Mouse (Mus musculus): ENCODE results near the gene Polg2. TPM values are rescaled to one million over a fixed set of nuclear protein-coding genes. Genes with fewer than 3 reads are reported as not detected.

Polg2 gene
- 7.7 and 9.9 TPM in 2 replicates for polyA plus RNA-seq (2015; fragmentation: Nextera tagmentation; extraction: Ambion mirVana)

DNA sequence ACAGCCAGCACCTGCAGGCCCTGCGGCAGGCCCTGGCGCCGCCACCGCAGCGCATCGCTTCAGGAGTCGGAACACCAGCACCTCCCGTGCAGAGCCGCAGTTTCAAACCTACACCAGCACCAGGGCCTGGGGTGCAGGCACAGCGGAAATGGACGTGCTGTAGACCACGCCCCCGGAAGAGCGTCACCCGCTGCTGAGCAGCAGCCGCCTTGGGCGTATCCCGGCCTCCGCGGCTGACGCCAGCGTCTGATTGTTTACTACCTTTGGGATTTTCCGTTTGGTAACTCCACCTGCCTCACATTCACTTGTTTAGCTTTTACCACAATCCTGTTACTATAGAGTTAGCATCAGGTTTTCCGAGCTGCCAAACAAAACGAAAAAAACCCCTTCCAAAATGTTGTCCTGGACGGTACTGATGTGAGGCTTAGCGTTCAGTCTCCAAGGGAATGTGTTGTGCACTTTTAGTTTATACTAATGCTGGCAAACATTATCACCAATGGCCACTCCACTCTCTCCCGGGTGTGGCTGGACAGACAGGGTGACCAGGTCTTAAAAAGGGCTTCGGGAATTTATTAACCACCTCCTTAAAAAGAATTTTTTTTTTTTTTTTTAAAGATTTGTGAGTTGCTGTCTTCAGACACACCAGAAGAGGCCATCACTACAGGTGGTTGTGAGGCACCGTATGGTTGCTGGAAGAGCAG lies at the start of gene Polg2:
TSS of gene Polg2 (minus strand) at position 150 of the 701 bp plus-strand sequence.
- peak within 1 kb of the TSS; percentile 78 for H3K4me3 ChIP-seq
- no peaks in the 10 kb centered on the region for H3K27me3 ChIP-seq
- H3K9ac ChIP-seq = peak within 1 kb of the TSS; percentile 94
- peaks cover 45% of the 10 kb centered on the region for H3K4me1 ChIP-seq (replicated peaks)
- peak within 1 kb of the TSS; percentile 94 for H3K27ac ChIP-seq (replicated peaks)
- ATAC-seq (ENCODE audit: low read depth) = peak; percentile 99
- WGBS = 1% methylated on average over 30 of the region's 30 CpGs
- H3K4me2 ChIP-seq = peak within 1 kb of the TSS; percentile 91
- no peaks in the 10 kb centered on the region for H3K9me3 ChIP-seq
- peaks cover 65% of the 10 kb centered on the region for H3K36me3 ChIP-seq

- no peak overlapping the region for H3K4me3 ChIP-seq
- ATAC-seq (ENCODE audit: low read depth) = no peak
- H3K4me1 ChIP-seq (replicated peaks) = no peaks in the 10 kb centered on the region
- no peaks in the 10 kb centered on the region for H3K27me3 ChIP-seq
- H3K27ac ChIP-seq (replicated peaks) = no peak overlapping the region
- H3K9ac ChIP-seq = no peak overlapping the region
- no peaks in the 10 kb centered on the region for H3K9me3 ChIP-seq
- peaks cover 77% of the 10 kb centered on the region for H3K36me3 ChIP-seq
- 95% methylated on average over 7 of the region's 7 CpGs for WGBS
- H3K4me2 ChIP-seq = no peak overlapping the region
Observed at GRCm38 (mm10) chr11:106828079-106828478, 48.7 kb upstream of the Polg2 start.

DNA sequence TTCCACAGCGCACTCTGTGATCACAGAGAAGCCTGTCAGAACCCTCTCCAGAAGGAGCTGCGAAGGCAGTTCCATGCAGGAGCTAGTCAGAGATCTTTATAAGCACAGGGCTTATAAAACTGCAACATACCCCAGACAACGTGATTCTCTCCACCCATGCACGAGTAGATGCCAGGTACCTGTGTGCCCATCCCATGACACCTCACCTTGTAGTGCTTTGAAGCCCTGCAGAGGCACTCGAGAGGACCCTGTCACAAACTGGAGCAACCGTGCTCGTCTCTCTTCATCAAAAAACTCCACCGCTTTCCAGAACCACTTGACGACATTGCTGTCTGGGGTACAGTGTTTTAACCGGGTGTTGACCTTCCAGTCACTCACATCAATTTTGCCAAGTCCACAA lies 45.1 kb upstream of the Polg2 start:
- Histone ChIP-seq H3K9ac (no peak overlapping the region), H3K4me1 (replicated peaks) (no peaks in the 10 kb centered on the region), H3K27me3 (no peaks in the 10 kb centered on the region), H3K4me2 (no peak overlapping the region), H3K9me3 (no peaks in the 10 kb centered on the region), H3K4me3 (no peak overlapping the region), H3K27ac (replicated peaks) (no peak overlapping the region), H3K36me3 (peaks cover 72% of the 10 kb centered on the region)
- ATAC-seq (ENCODE audit: low read depth) = no peak
- WGBS = 91% methylated on average over 10 of the region's 10 CpGs

DNA sequence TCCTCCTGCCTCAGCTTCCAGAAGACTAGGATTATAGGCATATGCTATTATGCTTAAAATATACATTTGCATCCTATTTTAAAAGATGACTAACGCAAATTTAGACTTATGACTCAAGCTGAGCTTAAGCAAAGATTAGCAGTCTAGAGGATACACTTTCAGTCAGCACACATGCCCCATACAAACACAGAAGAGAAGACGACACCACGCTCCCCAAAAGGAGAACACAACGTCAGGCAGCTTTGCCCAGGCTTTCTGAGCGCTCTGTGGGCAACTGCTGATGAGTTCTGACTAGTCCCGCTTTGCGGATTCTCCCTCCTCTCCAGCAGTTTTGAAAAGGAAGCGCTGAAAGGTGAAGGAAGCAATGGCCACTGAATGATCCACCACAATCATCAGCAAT lies 44.4 kb upstream of the Polg2 start:
- no peaks in the 10 kb centered on the region for H3K9me3 ChIP-seq
- no peak overlapping the region for H3K4me2 ChIP-seq
- H3K9ac ChIP-seq = no peak overlapping the region
- 96% methylated on average over 8 of the region's 8 CpGs for WGBS
- no peak overlapping the region for H3K4me3 ChIP-seq
- peaks cover 3% of the 10 kb centered on the region for H3K4me1 ChIP-seq (replicated peaks)
- no peaks in the 10 kb centered on the region for H3K27me3 ChIP-seq
- peaks cover 73% of the 10 kb centered on the region for H3K36me3 ChIP-seq
- ATAC-seq (ENCODE audit: low read depth) = no peak
- no peak overlapping the region for H3K27ac ChIP-seq (replicated peaks)

GRCm38 (mm10) chr11:106822911-106823310 lies 43.6 kb upstream of the Polg2 start:
- Histone ChIP-seq H3K27me3 (no peaks in the 10 kb centered on the region), H3K4me2 (no peak overlapping the region), H3K9me3 (no peaks in the 10 kb centered on the region), H3K4me3 (no peak overlapping the region), H3K4me1 (replicated peaks) (peaks cover 11% of the 10 kb centered on the region), H3K36me3 (peaks cover 73% of the 10 kb centered on the region), H3K27ac (replicated peaks) (no peak overlapping the region), H3K9ac (no peak overlapping the region)
- ATAC-seq (ENCODE audit: low read depth) = no peak
- 87% methylated on average over 5 of the region's 5 CpGs for WGBS

GRCm38 (mm10) chr11:106822491-106822890 lies 43.2 kb upstream of the Polg2 start:
- no peak overlapping the region for H3K4me2 ChIP-seq
- no peak overlapping the region for H3K27ac ChIP-seq (replicated peaks)
- H3K27me3 ChIP-seq = no peaks in the 10 kb centered on the region
- H3K9me3 ChIP-seq = no peaks in the 10 kb centered on the region
- 94% methylated on average over 8 of the region's 8 CpGs for WGBS
- no peak overlapping the region for H3K4me3 ChIP-seq
- no peak overlapping the region for H3K9ac ChIP-seq
- no peak for ATAC-seq (ENCODE audit: low read depth)
- H3K36me3 ChIP-seq = peaks cover 74% of the 10 kb centered on the region
- H3K4me1 ChIP-seq (replicated peaks) = peaks cover 14% of the 10 kb centered on the region

DNA sequence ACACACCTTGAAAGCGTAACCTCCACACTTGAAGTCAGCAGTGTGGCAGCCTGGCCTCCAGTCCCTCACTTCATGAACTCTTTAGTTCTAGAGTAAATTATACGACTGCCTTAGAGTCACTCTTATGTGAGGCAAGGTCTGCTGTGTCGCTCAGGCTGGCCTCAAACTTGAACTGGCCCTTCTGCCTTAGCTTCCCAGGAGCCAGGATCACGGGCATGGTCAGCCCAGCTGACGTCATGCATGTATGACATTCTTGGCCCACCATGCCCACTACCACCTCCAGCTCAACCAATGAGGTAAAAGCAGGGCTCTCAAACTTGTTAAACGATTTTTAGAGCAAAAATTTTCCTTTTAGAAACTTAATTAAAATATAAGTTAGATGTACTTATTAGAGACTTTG lies 42.1 kb upstream of the Polg2 start:
- Histone ChIP-seq H3K27ac (replicated peaks) (no peak overlapping the region), H3K4me3 (no peak overlapping the region), H3K4me2 (no peak overlapping the region), H3K36me3 (peaks cover 79% of the 10 kb centered on the region), H3K27me3 (no peaks in the 10 kb centered on the region), H3K9ac (no peak overlapping the region), H3K4me1 (replicated peaks) (peaks cover 14% of the 10 kb centered on the region), H3K9me3 (no peaks in the 10 kb centered on the region)
- no peak for ATAC-seq (ENCODE audit: low read depth)
- WGBS = 89% methylated on average over 6 of the region's 6 CpGs

- no peaks in the 10 kb centered on the region for H3K9me3 ChIP-seq
- no peaks in the 10 kb centered on the region for H3K27me3 ChIP-seq
- ATAC-seq (ENCODE audit: low read depth) = no peak
- WGBS = 59% methylated on average over 4 of the region's 4 CpGs
- H3K4me1 ChIP-seq (replicated peaks) = peaks cover 14% of the 10 kb centered on the region
- H3K4me3 ChIP-seq = no peak overlapping the region
- no peak overlapping the region for H3K4me2 ChIP-seq
- H3K36me3 ChIP-seq = peaks cover 79% of the 10 kb centered on the region
- H3K27ac ChIP-seq (replicated peaks) = no peak overlapping the region; the same call in 1 of the 2 replicates
- no peak overlapping the region for H3K9ac ChIP-seq
Observed at GRCm38 (mm10) chr11:106820972-106821371, 41.6 kb upstream of the Polg2 start.

DNA sequence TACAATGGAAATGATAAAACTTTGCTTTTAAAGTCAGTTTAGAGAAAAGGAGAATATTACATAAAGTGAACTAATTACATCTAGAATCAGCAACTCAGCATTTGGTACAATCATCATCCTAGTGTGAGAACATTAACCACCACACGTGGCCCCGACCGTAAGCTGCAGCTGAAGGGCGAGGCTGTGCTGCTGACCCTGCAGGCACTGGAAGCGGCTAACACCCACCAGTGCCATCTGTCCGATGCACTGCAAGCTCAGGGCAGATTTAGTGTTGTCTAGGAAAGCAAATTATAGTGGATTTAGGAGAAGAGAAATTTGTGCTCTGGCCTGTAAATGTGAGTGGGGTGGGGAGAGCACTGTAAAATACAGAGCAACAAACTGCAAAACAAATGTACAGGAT lies 40.9 kb upstream of the Polg2 start:
- no peak for ATAC-seq (ENCODE audit: low read depth)
- peak overlapping the region; percentile 34; the same call in 1 of the 2 replicates for H3K27ac ChIP-seq (replicated peaks)

DNA sequence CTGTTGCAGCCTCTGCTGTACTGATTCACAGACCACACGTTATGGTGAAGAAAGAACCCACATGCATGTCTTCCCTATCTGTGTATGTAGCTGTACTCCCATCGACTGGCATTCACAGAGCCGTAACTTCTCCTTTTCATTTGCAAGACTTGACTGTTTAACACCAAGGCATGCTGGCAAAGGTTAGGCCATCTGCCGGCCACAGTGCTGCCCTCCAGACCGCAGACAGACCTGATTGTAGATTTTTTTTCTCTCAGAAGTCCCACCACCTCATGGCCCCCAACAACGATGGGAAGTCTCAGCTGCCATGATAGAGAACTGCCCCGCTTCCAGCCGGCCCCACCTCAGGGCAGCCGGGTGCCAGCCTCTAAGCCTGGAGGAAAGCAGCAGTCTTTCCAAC lies 40.3 kb upstream of the Polg2 start:
- peaks cover 87% of the 10 kb centered on the region for H3K36me3 ChIP-seq
- H3K4me2 ChIP-seq = no peak overlapping the region
- no peak overlapping the region for H3K4me3 ChIP-seq
- peaks cover 14% of the 10 kb centered on the region for H3K4me1 ChIP-seq (replicated peaks)
- H3K9me3 ChIP-seq = no peaks in the 10 kb centered on the region
- H3K27ac ChIP-seq (replicated peaks) = 0 out of 2 replicates have a peak overlapping the region, but pooled peaks have one; percentile 18
- no peaks in the 10 kb centered on the region for H3K27me3 ChIP-seq
- ATAC-seq (ENCODE audit: low read depth) = no peak
- no peak overlapping the region for H3K9ac ChIP-seq
- WGBS = 89% methylated on average over 9 of the region's 9 CpGs

More for the DNA sequence above, 40.9 kb upstream of the Polg2 start:
- 64% methylated on average over 6 of the region's 6 CpGs for WGBS
- Histone ChIP-seq H3K4me1 (replicated peaks) (peaks cover 14% of the 10 kb centered on the region), H3K27me3 (no peaks in the 10 kb centered on the region), H3K36me3 (peaks cover 85% of the 10 kb centered on the region), H3K9ac (no peak overlapping the region), H3K4me3 (no peak overlapping the region), H3K9me3 (no peaks in the 10 kb centered on the region), H3K4me2 (no peak overlapping the region)

DNA sequence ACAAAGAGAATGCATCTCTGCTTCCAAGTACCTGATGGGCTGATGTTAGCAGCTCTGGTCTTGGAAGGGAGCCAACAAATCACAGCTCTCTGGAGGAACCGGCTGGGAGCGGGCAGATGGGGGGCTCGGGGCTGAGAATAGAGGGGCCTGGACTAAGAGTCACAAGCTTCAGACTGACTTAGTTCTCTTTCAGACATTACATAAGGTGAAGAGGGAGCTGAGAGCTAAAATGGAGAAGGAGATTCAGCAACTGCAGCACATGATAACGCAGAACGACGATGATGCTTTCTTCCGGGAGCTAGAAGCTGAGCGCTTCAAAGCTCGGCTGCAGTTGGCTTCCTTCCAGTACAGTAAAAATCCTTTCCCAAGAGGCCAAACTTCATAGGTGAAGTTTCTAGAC lies 39.0 kb upstream of the Polg2 start:
- H3K27ac ChIP-seq (replicated peaks) = peak overlapping the region; percentile 64
- 0 out of 2 replicates have a peak, but pooled peaks have one; percentile 23 for ATAC-seq (ENCODE audit: low read depth)
- WGBS = 50% methylated on average over 9 of the region's 9 CpGs
- peaks cover 14% of the 10 kb centered on the region for H3K4me1 ChIP-seq (replicated peaks)
- H3K4me3 ChIP-seq = no peak overlapping the region
- no peaks in the 10 kb centered on the region for H3K27me3 ChIP-seq
- H3K4me2 ChIP-seq = no peak overlapping the region
- peaks cover 90% of the 10 kb centered on the region for H3K36me3 ChIP-seq
- H3K9me3 ChIP-seq = no peaks in the 10 kb centered on the region
- H3K9ac ChIP-seq = 0 out of 2 replicates have a peak overlapping the region, but pooled peaks have one; percentile 12

DNA sequence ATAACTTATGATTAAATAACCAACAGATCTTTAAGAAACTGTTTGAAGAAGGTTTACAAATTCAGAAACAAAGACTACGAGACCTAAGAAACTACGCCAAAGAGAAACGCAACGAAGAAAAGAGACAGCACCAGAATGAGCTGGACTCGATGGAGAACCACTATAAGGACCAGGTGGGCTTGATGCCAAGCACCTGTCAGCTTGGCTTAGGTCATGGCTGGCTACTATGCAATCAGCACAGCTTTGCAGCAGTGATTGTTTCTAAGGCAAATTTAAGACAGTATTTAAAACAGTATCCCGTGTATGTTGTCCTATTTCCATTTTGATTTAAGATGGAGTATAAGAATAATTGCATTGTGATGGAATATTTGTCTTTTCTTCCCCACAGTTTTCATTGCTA lies 38.5 kb upstream of the Polg2 start:
- no peak for ATAC-seq (ENCODE audit: low read depth)
- no peak overlapping the region for H3K4me2 ChIP-seq
- H3K36me3 ChIP-seq = peaks cover 90% of the 10 kb centered on the region
- H3K9me3 ChIP-seq = no peaks in the 10 kb centered on the region
- H3K27ac ChIP-seq (replicated peaks) = peak overlapping the region; percentile 64; the same call in 1 of the 2 replicates
- 0 out of 2 replicates have a peak overlapping the region, but pooled peaks have one; percentile 12 for H3K9ac ChIP-seq
- H3K4me1 ChIP-seq (replicated peaks) = peaks cover 14% of the 10 kb centered on the region
- WGBS = 81% methylated on average over 6 of the region's 6 CpGs
- no peaks in the 10 kb centered on the region for H3K27me3 ChIP-seq
- H3K4me3 ChIP-seq = no peak overlapping the region

DNA sequence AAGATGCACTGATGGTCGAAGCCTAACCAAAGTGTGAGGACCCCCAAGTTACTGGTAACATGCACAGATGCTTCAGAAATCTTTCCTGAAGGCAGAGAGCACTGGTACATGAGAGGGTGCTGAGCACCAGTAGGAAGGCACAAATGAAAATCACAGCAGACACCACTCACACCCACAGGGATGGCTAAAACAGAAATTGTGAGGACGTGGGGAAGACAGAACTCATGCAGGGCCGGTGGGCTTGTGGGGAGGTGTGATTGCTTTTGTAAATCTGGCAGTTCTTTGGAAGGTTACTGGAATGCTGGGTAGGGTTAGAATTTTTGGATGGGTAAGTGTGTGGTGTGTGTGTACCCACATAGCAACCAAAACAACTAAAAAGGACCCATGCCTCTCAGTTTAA lies 37.8 kb upstream of the Polg2 start:
- ATAC-seq (ENCODE audit: low read depth) = no peak
- Histone ChIP-seq H3K4me2 (no peak overlapping the region), H3K9me3 (no peaks in the 10 kb centered on the region), H3K4me3 (no peak overlapping the region), H3K9ac (no peak overlapping the region), H3K4me1 (replicated peaks) (peaks cover 14% of the 10 kb centered on the region), H3K27me3 (no peaks in the 10 kb centered on the region), H3K36me3 (peaks cover 90% of the 10 kb centered on the region), H3K27ac (replicated peaks) (no peak overlapping the region)
- WGBS = 89% methylated on average over 3 of the region's 3 CpGs
